Mouse (Mus musculus) ES-E14 (cell line): ENCODE measurements at regions not wholly inside any gene's neighbourhood (a gene's known extent, or its start where the extent isn't known, plus 50 kb on each side); places are given as distances from the start of the nearest gene placed in this dataset.

Experiments
- MAFK ChIP-seq: IDR thresholded peaks from 2 replicates; pipeline ENCODE4 v1.6.1; 2014; ENCODE audit warnings: mild to moderate bottlenecking, low read depth, low read length, inconsistent platforms; ENCODE audit not compliant: insufficient read depth
- ZC3H11A ChIP-seq: IDR thresholded peaks from 2 replicates; pipeline ENCODE4 v1.6.1; 2012; ENCODE audit warnings: low read depth, mild to moderate bottlenecking, inconsistent platforms, low read length, borderline replicate concordance

DNA sequence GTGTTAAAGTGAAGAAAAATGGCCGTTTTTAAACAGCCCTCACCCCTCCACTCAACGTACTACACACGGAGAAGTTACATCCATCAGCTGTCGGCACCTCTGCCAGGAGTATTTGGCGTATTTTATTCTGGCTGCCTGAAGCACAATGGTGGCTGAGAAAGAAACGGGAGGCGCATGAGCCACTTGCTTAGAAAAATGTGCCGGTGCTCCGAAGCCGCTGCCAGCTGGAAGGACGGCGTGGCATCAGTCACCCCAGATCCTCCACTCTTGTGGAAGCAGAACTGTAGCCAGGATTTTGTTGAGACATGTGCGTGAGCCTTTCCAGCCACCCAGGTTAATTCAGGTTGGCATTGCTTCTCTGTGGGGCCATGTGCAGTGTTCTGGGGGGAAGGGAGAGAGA, 103.1 kb upstream of the A230072I06Rik start:
- no peak for TF ChIP-seq MAFK
- TF ChIP-seq ZC3H11A: no peak
